ENCODE assay signal across 31 mouse cellular contexts in the genomic region with DNA sequence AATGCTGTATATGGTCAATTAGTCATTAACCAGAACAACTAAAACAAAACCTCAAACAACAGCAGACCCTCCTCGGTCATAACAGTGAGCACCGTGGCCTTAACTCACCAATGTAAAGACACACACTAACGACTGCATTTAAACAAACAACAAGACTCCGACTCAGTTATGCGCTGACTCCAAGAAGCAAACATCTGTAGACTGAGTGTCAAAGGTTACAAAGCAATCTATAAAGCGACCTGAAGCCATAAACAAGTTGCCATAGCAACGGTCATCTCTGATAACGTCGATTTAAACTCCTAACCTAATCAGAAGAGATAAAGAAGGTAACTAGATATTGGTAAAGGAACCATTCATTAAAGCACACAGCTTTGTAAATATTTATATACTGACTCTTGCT. TPM values are rescaled to one million over a fixed set of nuclear protein-coding genes. Genes with fewer than 3 reads are reported as not detected.
DNase-seq lines count a peak whose midpoint lies in the region; ATAC-seq and TF ChIP-seq lines count a peak whose summit lies in the region.
"Had no signal": no experiment of that assay in that cellular context is flagged by ENCODE, and none has a peak within 500 bp of the region (broad histone marks: within the 10 kb centered on the region; RNA-seq: fewer than 3 reads in every experiment).

No protein-coding gene starts in this region.

- H3K4me1 ChIP-seq in intestine, postnatal 0 days (replicated peaks; ENCODE audit: control insufficient read depth, insufficient read depth, low read length): 0 out of 2 replicates have a peak, but pooled peaks cover 13% of the 10 kb centered on the region
- H3K4me1 ChIP-seq in lung, adult 2 months (ENCODE audit: control insufficient read depth, insufficient read depth, low read length): no peaks in the 10 kb centered on the region
- H3K4me1 ChIP-seq: embryonic facial prominence, embryonic 10.5 days; embryonic facial prominence, embryonic 13.5 days; forebrain, embryonic 15.5 days; heart, embryonic 12.5 days; heart, embryonic 15.5 days; hindbrain, embryonic 10.5 days; hindbrain, embryonic 13.5 days had no signal

- no peaks in the 10 kb centered on the region for H3K9me3 ChIP-seq in intestine, postnatal 0 days (ENCODE audit: control insufficient read depth)
- H3K9me3 ChIP-seq: embryonic facial prominence, embryonic 10.5 days; embryonic facial prominence, embryonic 13.5 days; forebrain, embryonic 12.5 days; forebrain, embryonic 15.5 days; G1E; heart, embryonic 12.5 days; heart, embryonic 15.5 days; hindbrain, embryonic 10.5 days; hindbrain, embryonic 13.5 days had no signal

- no peak overlapping the region for H3K4me3 ChIP-seq in intestine, postnatal 0 days (ENCODE audit: low read depth, low read length)
- H3K4me3 ChIP-seq in lung, adult 2 months (replicated peaks; ENCODE audit: extremely low read depth, low read depth, low read length): no peak overlapping the region
- H3K4me3 ChIP-seq: embryonic facial prominence, embryonic 10.5 days; embryonic facial prominence, embryonic 13.5 days; erythroblast, embryonic 14.5 days; forebrain, embryonic 12.5 days; forebrain, embryonic 15.5 days; heart, embryonic 12.5 days; heart, embryonic 15.5 days; hindbrain, embryonic 10.5 days; hindbrain, embryonic 13.5 days had no signal

- peak; percentile 5 for DNase-seq in embryo, embryonic 10.5 days (ENCODE audit: low spot score)
- no peak for DNase-seq in embryo, embryonic 9.5 days (ENCODE audit: extremely low spot score)
- peak; percentile 48 for DNase-seq in yolk sac, embryonic 10.5 days (ENCODE audit: low spot score)
- no peak for DNase-seq in lung, adult 2 months
- no peak for DNase-seq in thymus, postnatal 25 days
- DNase-seq: adrenal gland, adult 2 months; adrenal gland, postnatal 14 days; B cell, adult 2 months; cerebellum, adult 11 months; cerebellum, adult 2 months; cerebellum, adult 9-11 months; cerebellum, postnatal 25 days; gastrocnemius, postnatal 25 days; heart, adult 18-20 months; heart, postnatal 10 days; heart, postnatal 36 days had no signal

- H3K27me3 ChIP-seq in intestine, postnatal 0 days (replicated peaks; ENCODE audit: control insufficient read depth, insufficient read depth, low read length): no peaks in the 10 kb centered on the region
- H3K27me3 ChIP-seq: CH12.LX; embryonic facial prominence, embryonic 13.5 days; forebrain, embryonic 12.5 days; forebrain, embryonic 15.5 days; heart, embryonic 12.5 days; heart, embryonic 15.5 days; hindbrain, embryonic 13.5 days had no signal

- H3K36me3 ChIP-seq in intestine, postnatal 0 days (ENCODE audit: control insufficient read depth, insufficient read depth): no peaks in the 10 kb centered on the region
- H3K36me3 ChIP-seq: embryonic facial prominence, embryonic 10.5 days; embryonic facial prominence, embryonic 13.5 days; forebrain, embryonic 12.5 days; forebrain, embryonic 15.5 days; G1E; heart, embryonic 12.5 days; heart, embryonic 15.5 days; hindbrain, embryonic 10.5 days; hindbrain, embryonic 13.5 days had no signal

- peak overlapping the region; percentile 30 for H3K4me2 ChIP-seq in intestine, postnatal 0 days (replicated peaks; ENCODE audit: low read depth)
- H3K4me2 ChIP-seq: embryonic facial prominence, embryonic 13.5 days; forebrain, embryonic 12.5 days; forebrain, embryonic 15.5 days; heart, embryonic 12.5 days; heart, embryonic 15.5 days; hindbrain, embryonic 13.5 days had no signal

- peak; percentile 67 for ATAC-seq in intestine, postnatal 0 days
- ATAC-seq: forebrain, embryonic 15.5 days; hindbrain, embryonic 16.5 days; Patski had no signal

- no peak for TF ChIP-seq POLR2A in lung, adult 2 months (IDR thresholded peaks at IDR 0.05; ENCODE audit: borderline replicate concordance, extremely low read depth, low read depth, low read length)

- no peak overlapping the region for H3K9ac ChIP-seq in intestine, postnatal 0 days (ENCODE audit: low read depth, low read length)
- H3K9ac ChIP-seq: embryonic facial prominence, embryonic 13.5 days; forebrain, embryonic 12.5 days; forebrain, embryonic 15.5 days; heart, embryonic 12.5 days; heart, embryonic 15.5 days; hindbrain, embryonic 13.5 days had no signal

- H3K27ac ChIP-seq in intestine, postnatal 0 days (ENCODE audit: low read depth, low read length): peak overlapping the region; percentile 22; the same call in 1 of the 2 replicates
- H3K27ac ChIP-seq: embryonic facial prominence, embryonic 10.5 days; embryonic facial prominence, embryonic 13.5 days; forebrain, embryonic 12.5 days; forebrain, embryonic 15.5 days; heart, embryonic 15.5 days; hindbrain, embryonic 10.5 days; hindbrain, embryonic 13.5 days had no signal

- WGBS in intestine, postnatal 0 days: 9% methylated on average over 9 of the region's 9 CpGs
- WGBS in lung, adult 2 months: 25% methylated on average over 9 of the region's 9 CpGs

- TF ChIP-seq CTCF in intestine, postnatal 0 days (IDR thresholded peaks at IDR 0.05; ENCODE audit: low read depth): no peak
- TF ChIP-seq CTCF in lung, adult 2 months (IDR thresholded peaks at IDR 0.05; ENCODE audit: insufficient read depth, low read length): no peak

RNA-seq across cellular contexts. Expression of a gene that starts 13.4 kb away (rescaled TPM):
- 1.7 and 2.2 TPM in 2 replicates for polyA plus RNA-seq in intestine, postnatal 0 days (2015; fragmentation: Nextera tagmentation; extraction: Ambion mirVana)
- not detected in 2 replicates for polyA plus RNA-seq in lung, adult 2 months (2012; rRNA removed)
- polyA plus RNA-seq: adrenal gland, adult 2 months; cerebellum, adult 2 months; embryonic facial prominence, embryonic 10.5 days; embryonic facial prominence, embryonic 13.5 days; erythroblast, embryonic 14.5 days; forebrain, embryonic 12.5 days; forebrain, embryonic 15.5 days; G1E; gonadal fat pad, adult 2 months; heart, embryonic 12.5 days; heart, embryonic 15.5 days; hindbrain, embryonic 10.5 days; hindbrain, embryonic 16.5 days; Patski had no signal

RNA-seq across cellular contexts. Expression of a gene that starts 49.9 kb away (rescaled TPM):
- 0.31 and 0.39 TPM in 2 replicates for polyA plus RNA-seq in intestine, postnatal 0 days (2015; fragmentation: Nextera tagmentation; extraction: Ambion mirVana)
- polyA plus RNA-seq in lung, adult 2 months (2012; rRNA removed): not detected in 2 replicates
- polyA plus RNA-seq: adrenal gland, adult 2 months; cerebellum, adult 2 months; embryonic facial prominence, embryonic 10.5 days; embryonic facial prominence, embryonic 13.5 days; erythroblast, embryonic 14.5 days; forebrain, embryonic 12.5 days; forebrain, embryonic 15.5 days; G1E; gonadal fat pad, adult 2 months; heart, embryonic 12.5 days; heart, embryonic 15.5 days; hindbrain, embryonic 10.5 days; hindbrain, embryonic 13.5 days; Patski had no signal

Comparison
In these comparisons a context has a peak if more than half of its experiments do, and no peak if none do; other contexts are left out.
1. DNase-seq: peak in embryo, embryonic 10.5 days (single experiment) and yolk sac, embryonic 10.5 days (single experiment); none in embryo, embryonic 9.5 days (single experiment), lung, adult 2 months (single experiment) and thymus, postnatal 25 days (single experiment).